Mouse (Mus musculus) stomach, postnatal 0 days (tissue): ENCODE measurements at regions not wholly inside any gene's neighbourhood (a gene's known extent, or its start where the extent isn't known, plus 50 kb on each side); places are given as distances from the start of the nearest gene placed in this dataset.

ENCODE experiments used
- CTCF ChIP-seq: IDR thresholded peaks from 2 replicates; pipeline ENCODE4 v1.5.1; 2016; ENCODE audit warnings: antibody characterized with exemption, low read depth, mild to moderate bottlenecking, moderate library complexity
- EP300 ChIP-seq: optimal IDR thresholded peaks from 2 replicates; pipeline ENCODE3; 2016; ENCODE audit warnings: antibody characterized with exemption

GRCm38 (mm10) chr15:42296406-42296805 lies 2162.2 kb downstream of the 9330182O14Rik start:
- no peak for TF ChIP-seq EP300
- TF ChIP-seq CTCF: no peak
